Mouse (Mus musculus): ENCODE measurements at regions not wholly inside any gene's neighbourhood (a gene's known extent, or its start where the extent isn't known, plus 50 kb on each side); places are given as distances from the start of the nearest gene placed in this dataset.

GRCm38 (mm10) chr15:62128546-62129212 lies 1205.9 kb upstream of the A1bg start:
- no peaks in the 10 kb centered on the region for H3K79me2 ChIP-seq (ENCODE audit: control insufficient read depth, insufficient read depth, low read length)
- H3K27ac ChIP-seq (replicated peaks; ENCODE audit: insufficient read depth, low read depth, low read length), result no peak overlapping the region
- DNase-seq (ENCODE audit: extremely low read depth, low read depth, low spot score), result no peak
- no peaks in the 10 kb centered on the region for H3K36me3 ChIP-seq (ENCODE audit: control insufficient read depth, insufficient read depth, low read length)
- H3K27me3 ChIP-seq (ENCODE audit: control insufficient read depth, insufficient read depth, low read length), result no peaks in the 10 kb centered on the region
- TF ChIP-seq POLR2A (IDR thresholded peaks at IDR 0.05; ENCODE audit: extremely low read depth, insufficient read depth, low read length), result no peak
- no peak overlapping the region for H3K9ac ChIP-seq (ENCODE audit: low read depth, low read length)
- no peak overlapping the region for H3K4me3 ChIP-seq (ENCODE audit: insufficient read depth, low read depth, low read length)
- WGBS, result 46% methylated on average over 11 of the region's 11 CpGs
- H3K4me1 ChIP-seq (ENCODE audit: control insufficient read depth, insufficient read depth, low read length), result peaks cover 20% of the 10 kb centered on the region

GRCm38 (mm10) chr15:62127602-62128158 lies 1204.9 kb upstream of the A1bg start:
- H3K4me3 ChIP-seq (ENCODE audit: insufficient read depth, low read depth, low read length), result no peak overlapping the region
- 34% methylated on average over 11 of the region's 11 CpGs for WGBS
- no peak overlapping the region for H3K27ac ChIP-seq (replicated peaks; ENCODE audit: insufficient read depth, low read depth, low read length)
- H3K79me2 ChIP-seq (ENCODE audit: control insufficient read depth, insufficient read depth, low read length), result no peaks in the 10 kb centered on the region
- no peaks in the 10 kb centered on the region for H3K27me3 ChIP-seq (ENCODE audit: control insufficient read depth, insufficient read depth, low read length)
- TF ChIP-seq CTCF (IDR thresholded peaks at IDR 0.05; ENCODE audit: low read depth, low read length), result no peak
- no peak for TF ChIP-seq POLR2A (IDR thresholded peaks at IDR 0.05; ENCODE audit: extremely low read depth, insufficient read depth, low read length)
- H3K36me3 ChIP-seq (ENCODE audit: control insufficient read depth, insufficient read depth, low read length), result no peaks in the 10 kb centered on the region
- H3K9ac ChIP-seq (ENCODE audit: low read depth, low read length), result no peak overlapping the region
- peaks cover 16% of the 10 kb centered on the region for H3K4me1 ChIP-seq (ENCODE audit: control insufficient read depth, insufficient read depth, low read length)
- peak; percentile 63 for DNase-seq (ENCODE audit: extremely low read depth, low read depth, low spot score)

DNA sequence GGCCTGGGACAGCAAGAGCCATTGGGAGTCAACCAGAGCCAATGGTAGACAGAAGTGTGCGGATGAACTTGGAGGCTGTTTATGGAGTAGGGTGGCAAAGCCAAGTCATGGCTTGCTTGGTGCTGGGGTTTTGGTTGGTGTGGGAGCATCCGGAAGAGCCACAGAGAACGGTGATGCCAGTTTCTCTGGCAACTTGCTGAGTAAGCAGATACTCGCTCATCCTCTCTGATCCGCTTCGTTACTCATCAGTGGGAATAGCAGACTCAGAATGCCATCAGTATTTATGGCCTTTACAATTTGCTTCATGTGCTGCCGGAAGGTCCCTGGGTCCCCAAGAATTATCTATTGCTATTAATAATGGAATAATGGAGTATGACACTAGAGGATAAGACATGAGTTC lies 1202.9 kb upstream of the A1bg start:
- H3K4me1 ChIP-seq (ENCODE audit: control insufficient read depth, insufficient read depth, low read length), result peaks cover 18% of the 10 kb centered on the region
- no peak for DNase-seq (ENCODE audit: extremely low read depth, low read depth, low spot score)
- TF ChIP-seq POLR2A (IDR thresholded peaks at IDR 0.05; ENCODE audit: extremely low read depth, insufficient read depth, low read length) (no peak), CTCF (IDR thresholded peaks at IDR 0.05; ENCODE audit: low read depth, low read length) (no peak)
- no peaks in the 10 kb centered on the region for H3K36me3 ChIP-seq (ENCODE audit: control insufficient read depth, insufficient read depth, low read length)
- no peak overlapping the region for H3K4me3 ChIP-seq (ENCODE audit: insufficient read depth, low read depth, low read length)
- H3K9ac ChIP-seq (ENCODE audit: low read depth, low read length), result no peak overlapping the region
- no peak overlapping the region for H3K27ac ChIP-seq (replicated peaks; ENCODE audit: insufficient read depth, low read depth, low read length)
- WGBS, result 99% methylated on average over 7 of the region's 7 CpGs
- peaks cover 3% of the 10 kb centered on the region; the same call in 1 of the 2 replicates for H3K79me2 ChIP-seq (ENCODE audit: control insufficient read depth, insufficient read depth, low read length)
- H3K27me3 ChIP-seq (ENCODE audit: control insufficient read depth, insufficient read depth, low read length), result no peaks in the 10 kb centered on the region

- DNase-seq (ENCODE audit: extremely low read depth, low read depth, low spot score), result no peak
- peaks cover 3% of the 10 kb centered on the region; the same call in 1 of the 2 replicates for H3K79me2 ChIP-seq (ENCODE audit: control insufficient read depth, insufficient read depth, low read length)
- no peaks in the 10 kb centered on the region for H3K27me3 ChIP-seq (ENCODE audit: control insufficient read depth, insufficient read depth, low read length)
- TF ChIP-seq CTCF (IDR thresholded peaks at IDR 0.05; ENCODE audit: low read depth, low read length) (no peak), POLR2A (IDR thresholded peaks at IDR 0.05; ENCODE audit: extremely low read depth, insufficient read depth, low read length) (no peak)
- peaks cover 19% of the 10 kb centered on the region for H3K4me1 ChIP-seq (ENCODE audit: control insufficient read depth, insufficient read depth, low read length)
- H3K4me3 ChIP-seq (ENCODE audit: insufficient read depth, low read depth, low read length), result no peak overlapping the region
- no peak overlapping the region for H3K9ac ChIP-seq (ENCODE audit: low read depth, low read length)
- whole genome bisulfite sequencing, result 88% methylated on average over 4 of the region's 4 CpGs
- H3K27ac ChIP-seq (replicated peaks; ENCODE audit: insufficient read depth, low read depth, low read length), result no peak overlapping the region
- no peaks in the 10 kb centered on the region for H3K36me3 ChIP-seq (ENCODE audit: control insufficient read depth, insufficient read depth, low read length)
These were observed 1200.9 kb upstream of the A1bg start for GRCm38 (mm10) chr15:62123756-62124155.

DNA sequence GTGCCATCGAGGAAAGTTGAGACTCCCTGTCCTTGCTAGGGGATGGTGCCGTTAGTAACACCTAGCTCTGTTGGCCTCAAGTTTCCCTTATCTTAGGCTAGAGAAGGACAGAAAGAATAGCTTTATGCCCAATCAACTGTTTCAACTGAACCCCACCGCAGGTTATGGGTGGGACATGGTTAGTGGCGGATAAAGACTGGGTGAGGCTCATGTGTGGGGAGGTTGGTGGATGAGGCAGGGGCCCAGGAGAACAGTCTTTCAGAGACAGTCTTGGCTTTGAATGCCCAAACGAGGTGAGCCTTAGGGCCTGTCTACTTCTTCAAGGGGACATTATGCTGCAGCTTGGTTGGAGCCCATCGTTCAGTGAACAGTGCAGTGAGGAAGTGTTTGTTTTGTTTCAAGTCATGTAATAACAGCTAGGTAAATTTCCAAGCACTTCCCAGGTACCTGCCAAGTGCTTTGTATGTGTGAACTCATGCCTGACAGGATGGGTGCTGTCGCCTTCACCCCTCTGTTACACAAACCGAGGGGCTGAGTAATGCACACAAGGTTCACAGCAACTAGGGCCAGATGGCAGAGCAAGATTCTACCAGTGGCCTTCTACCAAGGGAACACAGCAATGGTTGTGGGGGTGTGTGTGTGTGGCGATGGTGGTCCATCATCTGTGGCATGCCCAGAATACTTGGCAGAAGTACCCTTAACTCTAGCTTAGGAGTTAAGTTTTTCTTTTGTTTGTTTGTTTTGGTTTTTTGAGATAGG lies 1199.6 kb upstream of the A1bg start:
- WGBS, result 88% methylated on average over 9 of the region's 9 CpGs

More for the DNA sequence above, 1199.6 kb upstream of the A1bg start:
- Histone ChIP-seq H3K27me3 (ENCODE audit: control insufficient read depth, insufficient read depth, low read length) (no peaks in the 10 kb centered on the region), H3K79me2 (ENCODE audit: control insufficient read depth, insufficient read depth, low read length) (peaks cover 3% of the 10 kb centered on the region; the same call in 1 of the 2 replicates), H3K27ac (replicated peaks; ENCODE audit: insufficient read depth, low read depth, low read length) (no peak overlapping the region), H3K36me3 (ENCODE audit: control insufficient read depth, insufficient read depth, low read length) (no peaks in the 10 kb centered on the region), H3K9ac (ENCODE audit: low read depth, low read length) (no peak overlapping the region), H3K4me3 (ENCODE audit: insufficient read depth, low read depth, low read length) (no peak overlapping the region), H3K4me1 (ENCODE audit: control insufficient read depth, insufficient read depth, low read length) (peaks cover 11% of the 10 kb centered on the region)
- TF ChIP-seq CTCF (IDR thresholded peaks at IDR 0.05; ENCODE audit: low read depth, low read length), result no peak
- no peak for TF ChIP-seq POLR2A (IDR thresholded peaks at IDR 0.05; ENCODE audit: extremely low read depth, insufficient read depth, low read length)
- DNase-seq (ENCODE audit: extremely low read depth, low read depth, low spot score), result no peak
